Mouse (Mus musculus) bone marrow, adult 2 months (tissue): ENCODE data around the gene Gtf3a.

Source experiments
- CTCF ChIP-seq: fragments of 200-500 bp; IDR thresholded peaks from 2 replicates; pipeline ENCODE4 v1.5.1; 2011; ENCODE audit warnings: low read length, control low read depth; ENCODE audit not compliant: control insufficient read depth, insufficient read depth
- POLR2A ChIP-seq: fragments of 200-500 bp; IDR thresholded peaks from 2 replicates; pipeline ENCODE4 v1.6.1; 2011; ENCODE audit warnings: low read depth, mild to moderate bottlenecking, control low read depth, low read length, borderline replicate concordance; ENCODE audit not compliant: control insufficient read depth

DNA sequence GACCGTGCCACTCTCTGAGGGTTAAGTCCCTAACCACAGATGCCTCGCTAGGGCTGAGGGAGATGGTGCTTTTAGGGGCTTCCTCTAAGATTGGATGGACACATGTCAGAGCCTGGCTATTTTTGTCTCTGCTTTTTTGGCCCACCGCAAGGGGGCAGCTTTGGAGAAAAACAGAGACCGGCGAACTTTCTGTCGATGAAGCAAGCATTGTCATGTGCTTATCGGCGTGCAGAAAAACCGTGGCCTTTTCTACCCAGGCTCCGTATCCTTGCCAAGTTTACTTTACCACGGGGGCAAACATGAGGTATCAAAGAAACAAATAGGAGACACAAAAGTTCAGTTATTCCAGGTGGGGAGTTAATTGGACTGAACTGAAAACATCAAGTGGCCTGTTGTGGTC is 39.8 kb upstream of the Gtf3a start:
- no peak for TF ChIP-seq POLR2A
- no peak for TF ChIP-seq CTCF
